Mouse (Mus musculus) liver, embryonic 13.5 days (tissue): ENCODE data around the gene Smim10l2a. TPM values are rescaled to one million over a fixed set of nuclear protein-coding genes. Genes with fewer than 3 reads are reported as not detected.
"Not testable (repeated sequence)": the region's sequence is repeated elsewhere in the genome, so short reads cannot be mapped to it uniquely, and the experiment has no call there.

ENCODE experiments used
- ATAC-seq: fragments of 200-750 bp; cut with Nextera tagmentation; 2 replicates; pipeline ENCODE4 v1.8.0; 2017; ENCODE audit warnings: low read depth, mild to moderate bottlenecking, moderate number of reproducible peaks, moderate library complexity
- DNase-seq: peaks from one replicate; pipeline ENCODE4 v3.0.0; 2022
- H3K27ac ChIP-seq: fragments of 300-500 bp; sonication (generic); 2 replicates; pipeline ENCODE4 v1.5.1; 2015; ENCODE audit warnings: moderate library complexity, mild to moderate bottlenecking, inconsistent platforms
- H3K27me3 ChIP-seq: fragments of 300-500 bp; sonication (generic); 2 replicates; pipeline ENCODE4 v1.6.1; 2015; ENCODE audit warnings: mild to moderate bottlenecking, inconsistent platforms
- H3K36me3 ChIP-seq: fragments of 300-500 bp; sonication (generic); 2 replicates; pipeline ENCODE4 v1.6.1; 2015; ENCODE audit warnings: mild to moderate bottlenecking, inconsistent platforms
- H3K4me1 ChIP-seq: fragments of 300-500 bp; sonication (generic); replicated peaks from 2 replicates; pipeline ENCODE4 v1.6.1; 2015; ENCODE audit warnings: inconsistent platforms
- H3K4me2 ChIP-seq: fragments of 300-500 bp; sonication (generic); 2 replicates; pipeline ENCODE4 v1.6.1; 2015; ENCODE audit warnings: inconsistent platforms, mild to moderate bottlenecking, moderate library complexity
- H3K4me3 ChIP-seq: fragments of 300-500 bp; sonication (generic); replicated peaks from 2 replicates; pipeline ENCODE4 v1.5.1; 2015; ENCODE audit warnings: mild to moderate bottlenecking, inconsistent platforms
- H3K9ac ChIP-seq: fragments of 300-500 bp; sonication (generic); 2 replicates; pipeline ENCODE4 v1.6.1; 2015; ENCODE audit warnings: mild to moderate bottlenecking, inconsistent platforms
- H3K9me3 ChIP-seq: fragments of 300-500 bp; sonication (generic); replicated peaks from 2 replicates; pipeline ENCODE4 v1.6.1; 2016; ENCODE audit warnings: inconsistent platforms
- WGBS: fragments of 180-500 bp; shearing (Covaris S2); methylation state at CpG from one replicate; pipeline ENCODE4 v1.1.7; 2015; ENCODE audit not compliant: insufficient replicate concordance; 5-methylcytosine and 5-hydroxymethylcytosine counted together
- polyA plus RNA-seq: library from polyadenylated mRNA; unstranded; fragments of >200 nt; fragmentation: Nextera tagmentation; extraction: Ambion mirVana; gene quantifications from 2 replicates; pipeline ENCODE4 v1.2.1, GENCODE M21; 2015

Smim10l2a gene
- 0.43 and 0.60 TPM in 2 replicates for polyA plus RNA-seq

- DNase-seq (peak; percentile 41), ATAC-seq (peak; percentile 81)
- H3K4me1 ChIP-seq, H3K9me3 ChIP-seq, H3K27ac ChIP-seq, H3K9ac ChIP-seq, H3K36me3 ChIP-seq, H3K27me3 ChIP-seq: not testable (repeated sequence)
- H3K4me3 ChIP-seq, result peak within 1 kb of the TSS; percentile 53
- WGBS, result 9% methylated on average over 53 of the region's 56 CpGs
- H3K4me2 ChIP-seq, result peak within 1 kb of the TSS; percentile 64
These were observed at the start of gene Smim10l2a for GRCm38 (mm10) chrX:56374431-56375128. Gene Smim10l2a (plus strand): TSS chrX:56374586.

GRCm38 (mm10) chrX:56332046-56332445, 42.3 kb upstream of the Smim10l2a start:
- H3K27me3 ChIP-seq, result no peaks in the 10 kb centered on the region
- no peaks in the 10 kb centered on the region for H3K4me1 ChIP-seq
- DNase-seq (no peak), ATAC-seq (no peak)
- no peak overlapping the region for H3K27ac ChIP-seq
- H3K4me2 ChIP-seq, result no peak overlapping the region
- no peak overlapping the region for H3K4me3 ChIP-seq
- WGBS, result 51% methylated on average over 3 of the region's 3 CpGs
- no peaks in the 10 kb centered on the region for H3K9me3 ChIP-seq
- no peaks in the 10 kb centered on the region for H3K36me3 ChIP-seq
- no peak overlapping the region for H3K9ac ChIP-seq

GRCm38 (mm10) chrX:56340305-56340704, 34.1 kb upstream of the Smim10l2a start:
- no peaks in the 10 kb centered on the region for H3K4me1 ChIP-seq
- no peak overlapping the region for H3K27ac ChIP-seq
- DNase-seq, result no peak
- H3K4me3 ChIP-seq, result no peak overlapping the region
- no peaks in the 10 kb centered on the region for H3K9me3 ChIP-seq
- no peak for ATAC-seq
- no peak overlapping the region for H3K4me2 ChIP-seq
- no peaks in the 10 kb centered on the region for H3K27me3 ChIP-seq
- H3K36me3 ChIP-seq, result no peaks in the 10 kb centered on the region
- H3K9ac ChIP-seq, result no peak overlapping the region

GRCm38 (mm10) chrX:56342921-56343320, 31.5 kb upstream of the Smim10l2a start:
- H3K9me3 ChIP-seq, result no peaks in the 10 kb centered on the region
- H3K4me2 ChIP-seq, result no peak overlapping the region
- ATAC-seq (no peak), DNase-seq (no peak)
- 61% methylated on average over 3 of the region's 3 CpGs for WGBS
- no peak overlapping the region for H3K27ac ChIP-seq
- no peak overlapping the region for H3K9ac ChIP-seq
- peaks cover 3% of the 10 kb centered on the region; the same call in 1 of the 2 replicates for H3K4me1 ChIP-seq
- no peak overlapping the region for H3K4me3 ChIP-seq
- H3K36me3 ChIP-seq, result no peaks in the 10 kb centered on the region
- no peaks in the 10 kb centered on the region for H3K27me3 ChIP-seq

- WGBS, result 11% methylated on average over 39 of the region's 39 CpGs
- Histone ChIP-seq H3K36me3 (no peaks in the 10 kb centered on the region), H3K9me3 (no peaks in the 10 kb centered on the region), H3K9ac (peak within 1 kb of the TSS; percentile 69), H3K27me3 (no peaks in the 10 kb centered on the region), H3K4me3 (peak within 1 kb of the TSS; percentile 62), H3K4me1 (peaks cover 3% of the 10 kb centered on the region; the same call in 1 of the 2 replicates), H3K4me2 (peak within 1 kb of the TSS; percentile 66), H3K27ac (no peak within 1 kb of the TSS)
- ATAC-seq (peak; percentile 97), DNase-seq (peak; percentile 73)
These were observed 28.0 kb upstream of the Smim10l2a start, which contains the start of gene Zfp449 for GRCm38 (mm10) chrX:56346176-56346931. Gene Zfp449 (plus strand): TSS chrX:56346400.

GRCm38 (mm10) chrX:56346932-56347253, 27.5 kb upstream of the Smim10l2a start:
- H3K4me2 ChIP-seq, result peak overlapping the region; percentile 66
- no peaks in the 10 kb centered on the region for H3K36me3 ChIP-seq
- H3K9me3 ChIP-seq, result no peaks in the 10 kb centered on the region
- peaks cover 3% of the 10 kb centered on the region; the same call in 1 of the 2 replicates for H3K4me1 ChIP-seq
- ATAC-seq, result no peak
- peak overlapping the region; percentile 62 for H3K4me3 ChIP-seq
- 50% methylated on average over 8 of the region's 8 CpGs for WGBS
- H3K9ac ChIP-seq, result peak overlapping the region; percentile 69; the same call in 1 of the 2 replicates
- no peak overlapping the region for H3K27ac ChIP-seq
- H3K27me3 ChIP-seq, result no peaks in the 10 kb centered on the region
- no peak for DNase-seq

- Histone ChIP-seq H3K4me1 (no peaks in the 10 kb centered on the region), H3K9me3 (no peaks in the 10 kb centered on the region), H3K27me3 (no peaks in the 10 kb centered on the region), H3K4me2 (no peak overlapping the region), H3K9ac (no peak overlapping the region), H3K36me3 (no peaks in the 10 kb centered on the region), H3K4me3 (no peak overlapping the region), H3K27ac (no peak overlapping the region)
- WGBS, result 62% methylated on average over 2 of the region's 2 CpGs
- no peak for DNase-seq
- ATAC-seq, result no peak
These were observed 6.5 kb downstream of the Smim10l2a start for GRCm38 (mm10) chrX:56380852-56381251.

- no peak overlapping the region for H3K4me3 ChIP-seq
- no peaks in the 10 kb centered on the region for H3K27me3 ChIP-seq
- no peak overlapping the region for H3K9ac ChIP-seq
- no peaks in the 10 kb centered on the region for H3K4me1 ChIP-seq
- DNase-seq, result no peak
- no peak for ATAC-seq
- H3K36me3 ChIP-seq, result no peaks in the 10 kb centered on the region
- whole genome bisulfite sequencing, result 71% methylated on average over 2 of the region's 2 CpGs
- no peaks in the 10 kb centered on the region for H3K9me3 ChIP-seq
- H3K4me2 ChIP-seq, result no peak overlapping the region
- no peak overlapping the region for H3K27ac ChIP-seq
These were observed 9.8 kb downstream of the Smim10l2a start for GRCm38 (mm10) chrX:56384142-56384541.

GRCm38 (mm10) chrX:56404646-56405045, 30.3 kb downstream of the Smim10l2a start:
- H3K4me2 ChIP-seq, result no peak overlapping the region
- H3K9ac ChIP-seq, result no peak overlapping the region
- DNase-seq (no peak), ATAC-seq (no peak)
- H3K27ac ChIP-seq, result no peak overlapping the region
- H3K27me3 ChIP-seq, result no peaks in the 10 kb centered on the region
- no peaks in the 10 kb centered on the region for H3K9me3 ChIP-seq
- WGBS, result 12% methylated on average over 2 of the region's 2 CpGs
- no peak overlapping the region for H3K4me3 ChIP-seq
- H3K4me1 ChIP-seq, result no peaks in the 10 kb centered on the region
- H3K36me3 ChIP-seq, result no peaks in the 10 kb centered on the region

- Histone ChIP-seq H3K27me3 (no peaks in the 10 kb centered on the region), H3K36me3 (no peaks in the 10 kb centered on the region), H3K4me3 (no peak overlapping the region), H3K4me1 (no peaks in the 10 kb centered on the region), H3K27ac (no peak overlapping the region), H3K4me2 (no peak overlapping the region), H3K9me3 (no peaks in the 10 kb centered on the region), H3K9ac (no peak overlapping the region)
- DNase-seq (no peak), ATAC-seq (no peak)
- 26% methylated on average over 1 of the region's 1 CpGs for WGBS
These were observed 31.1 kb downstream of the Smim10l2a start for GRCm38 (mm10) chrX:56405482-56405881.

GRCm38 (mm10) chrX:56406128-56406527, 31.7 kb downstream of the Smim10l2a start:
- Histone ChIP-seq H3K27ac (no peak overlapping the region), H3K36me3 (no peaks in the 10 kb centered on the region), H3K4me2 (no peak overlapping the region), H3K27me3 (no peaks in the 10 kb centered on the region), H3K4me3 (no peak overlapping the region), H3K9me3 (no peaks in the 10 kb centered on the region), H3K9ac (no peak overlapping the region), H3K4me1 (no peaks in the 10 kb centered on the region)
- 32% methylated on average over 5 of the region's 5 CpGs for WGBS
- DNase-seq (no peak), ATAC-seq (no peak)

GRCm38 (mm10) chrX:56416277-56416676, 41.9 kb downstream of the Smim10l2a start:
- 26% methylated on average over 3 of the region's 3 CpGs for WGBS
- H3K9me3 ChIP-seq, result no peaks in the 10 kb centered on the region
- DNase-seq (no peak), ATAC-seq (no peak)
- H3K4me1 ChIP-seq, result no peaks in the 10 kb centered on the region
- H3K4me2 ChIP-seq, result no peak overlapping the region
- H3K27ac ChIP-seq, result no peak overlapping the region
- no peaks in the 10 kb centered on the region for H3K27me3 ChIP-seq
- H3K9ac ChIP-seq, result no peak overlapping the region
- H3K36me3 ChIP-seq, result no peaks in the 10 kb centered on the region
- no peak overlapping the region for H3K4me3 ChIP-seq
